Mouse (Mus musculus) hindlimb bud, embryonic 11.5 days (tissue): Measurements from ENCODE around the gene Slc51b.

Experiments
- DNase-seq: peaks from one replicate; pipeline ENCODE4 v3.0.0-alpha.2; 2012; ENCODE audit warnings: low read depth, low spot score; ENCODE audit errors: extremely low spot score

Gene Slc51b

GRCm38 (mm10) chr9:65422760-65423501 lies at the start of gene Slc51b:
Gene Slc51b, minus strand, starts transcription at chr9:65422955.
- no peak for DNase-seq

DNA sequence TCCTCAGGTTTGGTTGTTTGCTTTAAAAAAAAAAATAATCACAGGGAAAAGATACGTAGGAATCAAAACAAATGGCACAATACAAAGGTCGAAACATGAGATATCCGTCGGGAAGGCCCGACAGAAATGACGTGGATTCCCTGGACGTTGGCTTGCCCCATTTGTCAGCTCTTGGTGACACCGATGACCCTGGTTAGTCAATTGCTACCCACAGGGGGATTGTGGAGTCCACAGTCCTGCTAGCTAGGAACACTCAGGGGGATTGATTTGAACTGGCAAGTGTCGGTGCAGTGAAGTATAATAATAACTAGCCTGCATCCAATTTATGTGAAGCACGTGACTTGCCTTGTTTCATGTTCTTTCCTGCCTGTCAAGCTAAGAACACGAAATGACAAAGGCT lies 44.9 kb upstream of the Slc51b start:
- DNase-seq = no peak

- no peak for DNase-seq
Measured at GRCm38 (mm10) chr9:65465241-65465640, 42.5 kb upstream of the Slc51b start.

DNA sequence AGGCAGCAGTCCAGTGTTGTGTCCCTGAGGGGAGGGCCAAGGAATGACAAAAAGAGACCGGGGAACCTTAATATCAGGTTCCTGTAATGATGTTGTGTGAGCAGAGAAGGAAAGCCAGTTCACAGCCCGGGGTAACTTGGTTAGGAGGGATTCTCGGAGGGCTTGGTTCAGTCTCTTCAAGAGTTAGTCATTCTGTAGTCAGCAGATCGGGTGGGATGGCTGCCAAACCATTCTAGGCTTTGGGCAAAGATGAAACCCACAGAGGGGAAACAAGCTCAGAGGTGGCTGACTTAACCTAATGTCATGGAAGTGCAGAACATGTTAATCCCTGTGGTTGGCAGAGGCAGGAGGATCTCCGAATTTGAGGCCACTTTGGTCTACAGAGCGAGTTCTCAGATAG lies 41.4 kb upstream of the Slc51b start:
- no peak for DNase-seq

DNA sequence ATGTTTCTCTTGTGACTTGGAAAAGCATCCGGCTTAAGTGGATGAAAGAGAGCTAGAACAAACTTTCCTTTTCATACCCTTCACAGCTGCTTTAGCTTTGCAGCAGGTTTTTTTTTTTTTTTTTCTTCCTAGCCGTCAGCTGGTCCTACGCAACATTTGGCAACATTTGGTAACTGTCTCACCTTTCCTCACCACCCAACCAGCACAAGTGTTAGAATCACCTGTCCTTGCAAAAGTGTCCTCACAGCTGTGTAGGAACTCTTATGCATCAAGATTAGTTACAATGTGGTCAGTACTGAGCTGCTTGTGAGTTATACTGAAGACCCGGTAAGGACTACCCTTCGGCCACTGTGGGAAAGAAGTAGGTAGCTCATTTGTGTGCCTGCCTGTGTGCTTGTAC lies 39.8 kb upstream of the Slc51b start:
- no peak for DNase-seq

DNA sequence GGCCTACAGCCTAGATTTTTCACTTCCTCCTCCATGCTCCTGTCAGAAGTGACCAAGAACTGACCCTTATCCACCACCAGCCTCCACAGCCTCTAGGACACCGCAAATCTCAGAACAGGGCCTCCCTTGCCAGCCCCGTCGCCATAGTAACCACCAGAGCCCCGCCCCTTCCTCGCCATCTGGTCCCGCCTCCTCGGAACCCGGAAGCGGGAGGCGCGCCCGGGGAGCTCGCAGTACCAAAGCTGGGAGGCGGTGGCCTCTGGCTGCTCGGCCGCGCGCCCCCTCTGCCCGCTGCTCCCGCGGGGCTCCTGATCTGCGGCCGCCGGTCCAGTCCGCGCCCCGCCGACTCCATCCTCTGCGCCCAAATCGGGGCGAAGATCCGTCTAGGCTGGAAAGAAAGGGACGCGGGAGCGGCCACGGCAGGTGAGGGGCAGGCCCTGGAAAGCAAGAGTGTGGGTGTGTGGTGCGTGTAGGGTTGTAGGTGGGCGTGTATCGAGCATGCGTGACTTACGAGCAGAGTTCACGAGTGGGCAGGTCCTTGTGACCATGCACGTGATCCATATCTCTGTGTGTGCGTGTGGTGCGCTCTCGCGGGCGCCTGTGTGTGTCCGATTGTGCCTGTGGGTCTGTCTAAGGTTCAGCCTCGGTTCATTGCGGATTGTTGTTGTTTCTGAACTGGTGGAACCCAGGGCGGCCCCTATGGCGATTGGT lies 38.1 kb upstream of the Slc51b start, which contains the start of gene Spg21:
Gene Spg21 (plus strand): TSS at position 216 of the 711 bp plus-strand sequence.
- peak; percentile 54 for DNase-seq

DNA sequence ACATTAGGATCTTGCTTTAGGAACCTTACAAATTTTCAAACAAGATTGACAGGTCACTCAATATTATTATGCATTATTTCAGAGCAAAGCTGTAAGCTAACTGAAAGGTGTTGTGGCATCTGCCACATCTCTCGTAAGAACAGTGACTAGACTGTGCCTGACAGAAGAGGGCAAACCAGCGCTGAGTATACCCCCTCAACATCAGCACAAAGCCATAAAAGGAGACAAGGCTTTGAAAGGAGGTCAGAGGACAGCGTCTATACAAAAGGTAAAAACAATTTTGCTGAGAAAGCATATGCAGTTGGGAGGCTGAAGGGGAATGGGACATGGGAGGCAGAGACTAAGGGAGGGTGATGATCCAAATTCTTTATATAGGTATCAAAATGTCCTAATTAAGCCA lies 37.4 kb upstream of the Slc51b start:
- DNase-seq = no peak

DNA sequence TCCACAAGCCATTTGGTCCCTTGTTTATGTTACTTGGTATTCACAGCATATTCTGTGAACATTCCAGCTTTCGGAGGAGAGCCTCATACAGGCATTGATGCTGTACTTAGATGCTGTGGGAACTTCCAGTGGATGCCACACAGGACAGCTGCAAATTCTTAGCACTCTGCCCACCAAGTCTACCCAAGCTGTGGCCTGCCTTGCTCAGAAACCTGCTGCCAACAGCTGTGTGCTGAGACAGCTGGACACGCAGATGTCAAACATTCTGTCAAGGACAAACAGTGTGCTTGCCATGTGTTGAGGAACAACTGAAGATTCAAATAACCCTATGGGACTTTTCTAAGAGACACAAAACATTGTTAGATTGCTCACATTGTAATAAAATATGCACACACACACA lies 36.2 kb upstream of the Slc51b start:
- DNase-seq = no peak

GRCm38 (mm10) chr9:65447951-65448350 lies 25.2 kb upstream of the Slc51b start:
- DNase-seq = no peak

DNA sequence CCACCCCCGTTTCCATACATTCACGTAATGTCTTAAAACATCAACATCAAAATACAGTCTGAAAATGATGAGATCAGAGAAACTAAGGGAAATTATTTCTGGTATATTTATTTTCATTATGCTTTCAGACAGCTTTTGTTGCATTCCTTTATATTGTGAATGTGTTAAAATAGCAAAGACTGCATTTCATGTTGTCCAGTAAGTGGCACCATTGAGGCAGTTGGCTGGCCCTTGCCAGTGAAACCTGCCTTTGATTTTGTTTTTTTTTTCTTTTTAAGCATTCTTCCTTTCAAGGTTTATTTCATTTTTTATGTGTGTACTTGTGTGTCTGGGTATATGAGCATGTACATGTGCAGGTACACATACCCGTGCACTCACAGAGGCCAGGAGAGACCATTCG lies 21.9 kb upstream of the Slc51b start:
- DNase-seq = no peak

DNA sequence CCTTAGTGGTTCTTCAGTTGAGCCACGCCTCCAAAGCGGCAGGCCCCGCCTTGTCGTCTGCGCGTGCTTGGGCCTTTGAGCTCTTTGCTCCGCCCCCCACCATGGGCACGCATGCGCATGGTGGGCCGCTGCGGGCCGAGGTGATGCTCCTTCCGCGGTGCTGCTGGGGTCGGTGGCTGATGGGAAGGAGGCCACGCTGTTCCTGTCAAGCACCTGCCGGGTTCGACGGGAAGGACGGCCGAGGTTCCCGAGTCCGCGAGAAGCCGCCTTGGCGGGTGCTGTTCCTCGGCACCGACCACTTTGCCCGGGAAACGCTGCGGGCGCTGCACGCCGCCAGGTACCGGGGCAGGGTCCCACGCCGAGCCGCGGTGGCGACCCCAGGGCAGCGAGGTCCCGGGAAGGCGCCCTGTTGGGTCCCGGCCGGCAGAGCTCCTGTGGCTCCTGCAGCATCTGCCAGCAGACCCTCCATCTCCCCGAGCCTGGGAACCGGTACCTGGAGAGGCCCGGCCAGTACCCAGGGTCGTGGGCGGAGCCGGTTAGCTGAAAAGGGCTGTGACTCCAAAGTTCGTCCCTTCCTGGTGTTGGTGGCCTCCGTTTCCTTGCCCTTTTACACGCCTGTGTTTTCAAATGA lies 13.0 kb upstream of the Slc51b start, which contains the start of gene Mtfmt:
Gene Mtfmt (plus strand): TSS at position 112 of the 631 bp plus-strand sequence.
- DNase-seq = peak; percentile 77

GRCm38 (mm10) chr9:65435211-65435610 lies 12.5 kb upstream of the Slc51b start:
- DNase-seq = no peak

- DNase-seq = peak; percentile 16
Measured at GRCm38 (mm10) chr9:65434140-65434539, 11.4 kb upstream of the Slc51b start.

GRCm38 (mm10) chr9:65432236-65432635 lies 9.5 kb upstream of the Slc51b start:
- peak; percentile 60 for DNase-seq

DNA sequence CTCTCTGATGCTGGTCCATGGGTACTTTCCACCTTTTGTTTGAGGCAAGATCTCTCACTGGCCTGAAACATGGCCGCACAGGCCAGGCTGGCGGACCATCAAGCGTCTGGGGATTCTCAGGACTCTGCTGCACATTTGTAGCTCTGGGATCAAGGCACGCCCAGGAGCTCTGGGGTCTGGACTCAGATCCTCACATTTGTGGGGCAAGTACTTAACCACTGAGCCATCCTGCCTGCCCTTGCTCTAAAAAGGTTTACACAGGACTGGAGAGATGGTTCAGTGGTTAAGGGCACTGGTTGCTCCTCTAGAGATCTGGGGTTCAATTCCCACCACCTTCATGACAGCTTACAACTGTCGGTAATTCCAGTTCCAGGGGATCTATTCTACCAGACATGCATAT lies 8.2 kb upstream of the Slc51b start:
- no peak for DNase-seq

GRCm38 (mm10) chr9:65430401-65430800 lies 7.6 kb upstream of the Slc51b start:
- no peak for DNase-seq

GRCm38 (mm10) chr9:65428003-65428402 lies 5.2 kb upstream of the Slc51b start:
- no peak for DNase-seq

- DNase-seq = no peak
Measured at GRCm38 (mm10) chr9:65427511-65427910, 4.8 kb upstream of the Slc51b start.

DNA sequence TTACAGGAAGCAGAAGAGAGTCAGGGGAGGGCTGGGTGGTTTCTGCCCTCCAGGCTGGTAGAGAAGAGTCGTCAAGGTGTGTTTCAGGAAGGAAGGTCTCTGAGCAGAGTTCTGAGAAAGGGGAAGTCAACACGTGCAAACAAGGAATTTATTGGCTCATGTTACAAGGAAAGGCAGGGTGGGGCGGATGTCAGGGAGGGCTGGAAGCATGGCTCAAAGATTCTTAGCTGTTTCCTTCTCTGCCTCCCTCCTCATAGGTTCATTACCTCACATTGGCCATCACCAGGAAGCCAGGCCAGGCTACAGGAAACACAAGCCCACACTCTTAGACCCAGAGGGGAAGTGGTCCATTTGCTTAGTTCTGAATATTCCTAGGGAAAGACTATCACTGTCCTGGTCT lies 1.6 kb upstream of the Slc51b start:
- DNase-seq = no peak

DNA sequence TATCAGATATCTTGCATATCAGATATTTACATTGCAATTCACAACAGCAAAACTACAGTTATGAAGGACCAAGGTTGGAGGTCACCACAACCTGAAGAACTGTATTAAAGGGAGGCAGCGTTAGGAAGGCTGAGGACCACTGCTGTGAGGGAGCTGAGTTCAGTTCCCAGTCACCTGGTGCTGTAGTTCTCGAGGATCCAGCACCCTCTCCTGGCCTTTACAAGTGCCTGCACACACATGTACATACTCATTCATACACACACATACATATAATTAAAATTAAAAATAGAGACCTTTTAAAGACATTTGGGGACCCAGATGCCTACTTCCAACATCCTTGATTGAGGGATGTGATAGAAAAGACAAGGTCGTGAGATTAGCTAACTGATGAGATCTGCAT lies 3.1 kb downstream of the Slc51b start:
- DNase-seq = no peak

- no peak for DNase-seq
Measured at GRCm38 (mm10) chr9:65417738-65418137, 5.0 kb downstream of the Slc51b start.

DNA sequence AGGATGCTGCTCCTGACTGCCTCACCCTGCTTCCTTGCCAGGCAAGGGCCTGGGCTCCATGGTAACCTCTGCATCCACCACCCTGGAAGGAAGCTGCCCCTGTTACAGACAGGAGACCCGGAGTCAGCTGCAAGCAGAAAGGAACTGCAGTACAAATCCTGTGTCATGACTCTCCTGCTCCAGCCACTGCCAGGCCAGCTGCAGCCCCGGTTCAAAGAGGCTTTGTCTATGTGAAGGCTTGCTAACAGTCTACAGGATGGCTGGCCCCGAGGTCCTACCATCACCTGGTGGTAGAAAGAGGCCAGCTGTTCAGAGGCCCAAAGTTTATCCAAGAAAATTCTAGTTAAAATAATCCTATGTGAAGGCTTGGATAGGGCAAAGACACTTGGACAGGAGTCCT lies 11.4 kb downstream of the Slc51b start:
- no peak for DNase-seq
